Mouse (Mus musculus): Measurements from ENCODE around the gene Gli1. TPM values are rescaled to one million over a fixed set of nuclear protein-coding genes. Genes with fewer than 3 reads are reported as not detected.

Gli1 gene
- polyA plus RNA-seq, 1 experiment from 2014 or later, result 0.87 TPM

Other genes with a start within 250 kb of the Gli1 start
- 65.7 and 92.8 TPM in 2 replicates for gene Os9, start 220.8 kb downstream of the Gli1 start, polyA plus RNA-seq (2014; fragmentation: Nextera tagmentation; extraction: Ambion mirVana)
- gene B4galnt1, start 176.7 kb downstream of the Gli1 start, polyA plus RNA-seq (2014; fragmentation: Nextera tagmentation; extraction: Ambion mirVana), result 79.3 and 93.4 TPM in 2 replicates
- gene Slc26a10, start 161.3 kb downstream of the Gli1 start, polyA plus RNA-seq (2014; fragmentation: Nextera tagmentation; extraction: Ambion mirVana), result 0.80 and 1.3 TPM in 2 replicates
- gene Arhgef25, start 151.9 kb downstream of the Gli1 start, polyA plus RNA-seq (2014; fragmentation: Nextera tagmentation; extraction: Ambion mirVana), result 24.2 and 31.0 TPM in 2 replicates
- gene Dtx3, start 146.2 kb downstream of the Gli1 start, polyA plus RNA-seq (2014; fragmentation: Nextera tagmentation; extraction: Ambion mirVana), result 224 and 231 TPM in 2 replicates
- 15.5 and 18.1 TPM in 2 replicates for gene Pip4k2c, start 130.4 kb downstream of the Gli1 start, polyA plus RNA-seq (2014; fragmentation: Nextera tagmentation; extraction: Ambion mirVana)
- 117 and 147 TPM in 2 replicates for gene Kif5a, start 78.6 kb downstream of the Gli1 start, polyA plus RNA-seq (2014; fragmentation: Nextera tagmentation; extraction: Ambion mirVana)
- 298 and 305 TPM in 2 replicates for gene Dctn2, start 75.6 kb downstream of the Gli1 start, polyA plus RNA-seq (2014; fragmentation: Nextera tagmentation; extraction: Ambion mirVana)
- 16.1 and 17.4 TPM in 2 replicates for gene Mbd6, start 53.0 kb downstream of the Gli1 start, polyA plus RNA-seq (2014; fragmentation: Nextera tagmentation; extraction: Ambion mirVana)
- 117 and 123 TPM in 2 replicates for gene Mars, start 30.2 kb downstream of the Gli1 start, polyA plus RNA-seq (2014; fragmentation: Nextera tagmentation; extraction: Ambion mirVana)
- gene Arhgap9, start 20.0 kb downstream of the Gli1 start, polyA plus RNA-seq (2014; fragmentation: Nextera tagmentation; extraction: Ambion mirVana), result 0.42 and 1.1 TPM in 2 replicates
- gene Inhbe, start 12.4 kb upstream of the Gli1 start, polyA plus RNA-seq (2014; fragmentation: Nextera tagmentation; extraction: Ambion mirVana), result 0.05 and 0.09 TPM in 2 replicates
- not detected in 2 replicates for gene Inhbc, start 28.5 kb upstream of the Gli1 start, polyA plus RNA-seq (2014; fragmentation: Nextera tagmentation; extraction: Ambion mirVana)
- 35.9 and 36.2 TPM in 2 replicates for gene R3hdm2, start 38.4 kb upstream of the Gli1 start, polyA plus RNA-seq (2014; fragmentation: Nextera tagmentation; extraction: Ambion mirVana)
- gene Stac3, start 159.7 kb upstream of the Gli1 start, polyA plus RNA-seq (2014; fragmentation: Nextera tagmentation; extraction: Ambion mirVana), result 0.31 TPM in 1 of 2 replicates, not detected in the other
- gene Ndufa4l2, start 173.0 kb upstream of the Gli1 start, polyA plus RNA-seq (2014; fragmentation: Nextera tagmentation; extraction: Ambion mirVana), result 9.7 and 13.5 TPM in 2 replicates
- 44.9 and 46.8 TPM in 2 replicates for gene Shmt2, start 180.5 kb upstream of the Gli1 start, polyA plus RNA-seq (2014; fragmentation: Nextera tagmentation; extraction: Ambion mirVana)
- 80.1 and 80.4 TPM in 2 replicates for gene Nxph4, start 192.6 kb upstream of the Gli1 start, polyA plus RNA-seq (2014; fragmentation: Nextera tagmentation; extraction: Ambion mirVana)

All from neural tube, embryonic 14.5 days (tissue).